Comparison of ENCODE assay signal across 13 mouse cellular contexts in the genomic region with DNA sequence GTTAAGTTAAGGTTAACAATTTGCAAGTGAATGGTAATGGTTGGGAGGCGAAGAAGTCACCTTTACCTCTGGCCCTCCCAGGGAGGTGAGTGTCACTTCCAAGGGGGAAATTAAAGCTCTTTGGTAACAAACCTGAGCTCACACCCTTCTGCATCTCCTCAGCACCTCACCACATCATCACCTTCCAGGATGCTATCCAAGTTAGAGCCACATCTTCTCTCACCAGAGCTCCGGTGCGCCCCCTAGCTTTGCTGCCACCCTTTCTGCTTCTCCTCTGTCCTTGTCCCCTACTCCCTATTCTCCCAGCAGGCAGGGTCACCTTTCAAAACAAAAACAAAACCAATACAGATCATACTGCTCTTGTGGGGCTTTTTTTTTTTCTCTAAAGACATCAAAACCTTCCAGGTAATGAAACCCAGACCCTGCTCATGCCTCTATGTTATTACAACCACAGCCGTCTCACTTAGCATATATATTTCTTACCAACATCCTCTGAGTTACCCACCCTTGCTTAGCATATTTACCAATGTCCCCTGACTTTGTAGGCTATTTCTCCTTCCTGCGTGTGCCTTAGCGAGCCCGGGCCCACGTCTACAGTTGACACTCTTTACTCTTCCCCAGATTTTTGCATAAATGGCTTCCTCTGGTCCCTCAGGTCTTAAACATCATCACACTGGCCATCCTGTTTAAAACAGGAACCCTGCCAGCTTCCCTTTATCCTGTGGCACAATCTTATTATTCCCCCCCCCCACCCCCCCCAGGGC. TPM values are rescaled to one million over a fixed set of nuclear protein-coding genes. Genes with fewer than 3 reads are reported as not detected.
DNase-seq lines count a peak whose midpoint lies in the region; ATAC-seq and TF ChIP-seq lines count a peak whose summit lies in the region.
"Had no signal": no experiment of that assay in that cellular context is flagged by ENCODE, and none has a peak within 500 bp of the region (broad histone marks: within the 10 kb centered on the region; RNA-seq: fewer than 3 reads in every experiment).

No protein-coding gene starts in this region.

- H3K9ac ChIP-seq in kidney, postnatal 0 days (ENCODE audit: low read depth, low read length), result no peak overlapping the region
- no peak overlapping the region for H3K9ac ChIP-seq in kidney, embryonic 16.5 days (replicated peaks; ENCODE audit: low read length)
- H3K9ac ChIP-seq: embryonic facial prominence, embryonic 12.5 days; forebrain, postnatal 0 days; heart, embryonic 15.5 days had no signal

- ATAC-seq in kidney, postnatal 0 days (replicated peaks; ENCODE audit: low FRiP score, low read depth), result no peak
- ATAC-seq in kidney, embryonic 16.5 days (ENCODE audit: low FRiP score, low TSS enrichment), result no peak
- ATAC-seq: forebrain, postnatal 0 days had no signal

- WGBS in kidney, postnatal 0 days, result 79% methylated on average over 8 of the region's 8 CpGs
- 76% methylated on average over 8 of the region's 8 CpGs for WGBS in kidney, embryonic 16.5 days
- 68% methylated on average over 8 of the region's 8 CpGs for WGBS in thymus, adult 2 months

- DNase-seq in adrenal gland, postnatal 10 days, result peak; percentile 37
- no peak for DNase-seq in adrenal gland, adult 18-20 months (ENCODE audit: low spot score in 2 of 2)
- no peak for DNase-seq in kidney, postnatal 0 days (ENCODE audit: low spot score)
- DNase-seq in thymus, adult 2 months, result peak; percentile 28
- DNase-seq in thymus, adult 18-20 months, result no peak
- DNase-seq in embryo, embryonic 10.5 days (ENCODE audit: low spot score), result no peak
- no peak for DNase-seq in Muller cell, postnatal 12 days (ENCODE audit: inconsistent ontology term)
- DNase-seq: forebrain, postnatal 0 days; kidney, adult 8-10 months; retina, postnatal 1 day had no signal

- H3K4me1 ChIP-seq in kidney, postnatal 0 days (replicated peaks; ENCODE audit: insufficient read depth, low read length), result peaks cover 13% of the 10 kb centered on the region; the same call in 1 of the 2 replicates
- H3K4me1 ChIP-seq in kidney, embryonic 16.5 days (ENCODE audit: insufficient read depth, low read length), result peaks cover 41% of the 10 kb centered on the region
- peaks cover 5% of the 10 kb centered on the region; the same call in 1 of the 2 replicates for H3K4me1 ChIP-seq in thymus, adult 2 months (replicated peaks; ENCODE audit: control insufficient read depth, insufficient read depth, low read length)

- no peaks in the 10 kb centered on the region for H3K36me3 ChIP-seq in kidney, postnatal 0 days (ENCODE audit: insufficient read depth, low read length)
- H3K36me3 ChIP-seq in kidney, embryonic 16.5 days (ENCODE audit: insufficient read depth, low read length), result no peaks in the 10 kb centered on the region
- H3K36me3 ChIP-seq in thymus, adult 2 months (ENCODE audit: control insufficient read depth, insufficient read depth, low read length), result no peaks in the 10 kb centered on the region

- no peaks in the 10 kb centered on the region for H3K9me3 ChIP-seq in kidney, postnatal 0 days (replicated peaks; ENCODE audit: low read length)
- no peaks in the 10 kb centered on the region for H3K9me3 ChIP-seq in kidney, embryonic 16.5 days (ENCODE audit: low read length)
- H3K9me3 ChIP-seq: embryonic facial prominence, embryonic 12.5 days; heart, embryonic 15.5 days had no signal

- no peak overlapping the region for H3K4me3 ChIP-seq in kidney, postnatal 0 days (replicated peaks; ENCODE audit: low read depth, low read length)
- H3K4me3 ChIP-seq in kidney, embryonic 16.5 days (ENCODE audit: low read length), result no peak overlapping the region
- H3K4me3 ChIP-seq in thymus, adult 2 months (ENCODE audit: control insufficient read depth, insufficient read depth, low read length), result no peak overlapping the region
- H3K4me3 ChIP-seq: embryonic facial prominence, embryonic 12.5 days; heart, embryonic 15.5 days had no signal

- TF ChIP-seq POLR2A in thymus, adult 2 months (IDR thresholded peaks at IDR 0.05; ENCODE audit: control insufficient read depth, extremely low read depth, insufficient read depth, low read length, poor library complexity), result no peak

- no peaks in the 10 kb centered on the region for H3K27me3 ChIP-seq in kidney, postnatal 0 days (ENCODE audit: insufficient read depth, low read length)
- no peaks in the 10 kb centered on the region for H3K27me3 ChIP-seq in kidney, embryonic 16.5 days (ENCODE audit: insufficient read depth, low read length)
- H3K27me3 ChIP-seq in thymus, adult 2 months (ENCODE audit: control insufficient read depth, insufficient read depth, low read length), result no peaks in the 10 kb centered on the region; the same call in 1 of the 2 replicates
- H3K27me3 ChIP-seq: embryonic facial prominence, embryonic 12.5 days; heart, embryonic 15.5 days had no signal

- H3K4me2 ChIP-seq in kidney, postnatal 0 days (ENCODE audit: low read length), result no peak overlapping the region
- no peak overlapping the region for H3K4me2 ChIP-seq in kidney, embryonic 16.5 days (replicated peaks; ENCODE audit: low read depth, low read length)
- H3K4me2 ChIP-seq: embryonic facial prominence, embryonic 12.5 days; heart, embryonic 15.5 days had no signal

- no peak overlapping the region for H3K27ac ChIP-seq in kidney, postnatal 0 days
- H3K27ac ChIP-seq in kidney, embryonic 16.5 days (ENCODE audit: low read length), result no peak overlapping the region
- no peak overlapping the region for H3K27ac ChIP-seq in thymus, adult 2 months (ENCODE audit: control insufficient read depth, insufficient read depth, low read length)
- H3K27ac ChIP-seq: embryonic facial prominence, embryonic 12.5 days; heart, embryonic 15.5 days had no signal

- peak; percentile 36; the same call in 1 of the 2 replicates for TF ChIP-seq CTCF in kidney, postnatal 0 days (IDR thresholded peaks at IDR 0.05; ENCODE audit: low read depth)
- TF ChIP-seq CTCF in thymus, adult 2 months (IDR thresholded peaks at IDR 0.05; ENCODE audit: borderline replicate concordance, control insufficient read depth, extremely low read depth, insufficient read depth, low read length, poor library complexity), result no peak

RNA-seq across cellular contexts. Expression of a gene that starts 4.3 kb away (rescaled TPM):
- 10 to 100 TPM; 15.5 to 25.3 TPM for total RNA-seq in adrenal gland, postnatal 10 days (2021)
- 1 to 10 TPM; 1.5 to 3.5 TPM for total RNA-seq in adrenal gland, adult 18-20 months (2021)
- polyA plus RNA-seq in kidney, postnatal 0 days (2015; fragmentation: Nextera tagmentation; extraction: Ambion mirVana), result 6.5 and 8.1 TPM in 2 replicates
- polyA plus RNA-seq in kidney, embryonic 16.5 days (2015; fragmentation: Nextera tagmentation; extraction: Ambion mirVana), result 16.5 and 18.0 TPM in 2 replicates
- polyA plus RNA-seq in thymus, adult 2 months (2012; rRNA removed), result 11.1 and 12.8 TPM in 2 replicates

RNA-seq across cellular contexts. Expression of a gene that starts 7.9 kb away (rescaled TPM):
- 1 to 10 TPM; 4.0 to 4.6 TPM for total RNA-seq in adrenal gland, postnatal 10 days (2021)
- total RNA-seq in adrenal gland, adult 18-20 months (2021), result 1 to 10 TPM; 3.1 to 3.3 TPM
- polyA plus RNA-seq in kidney, postnatal 0 days (2015; fragmentation: Nextera tagmentation; extraction: Ambion mirVana), result 6.0 and 6.2 TPM in 2 replicates
- 3.4 and 11.5 TPM in 2 replicates for polyA plus RNA-seq in kidney, embryonic 16.5 days (2015; fragmentation: Nextera tagmentation; extraction: Ambion mirVana)
- 24.2 and 28.5 TPM in 2 replicates for polyA plus RNA-seq in thymus, adult 2 months (2012; rRNA removed)

Comparison
In these comparisons a context has a peak if more than half of its experiments do, and no peak if none do; other contexts are left out.
1. DNase-seq: peak in adrenal gland, postnatal 10 days (single experiment) and thymus, adult 2 months (single experiment); none in adrenal gland, adult 18-20 months (0 of 2), kidney, postnatal 0 days (single experiment), thymus, adult 18-20 months (0 of 2), embryo, embryonic 10.5 days (single experiment) and Muller cell, postnatal 12 days (single experiment).